Mouse (Mus musculus) kidney, postnatal 0 days (tissue): ENCODE measurements around the gene Vmn1r192. TPM values are rescaled to one million over a fixed set of nuclear protein-coding genes. Genes with fewer than 3 reads are reported as not detected.
"Not testable (repeated sequence)": the region's sequence is repeated elsewhere in the genome, so short reads cannot be mapped to it uniquely, and the experiment has no call there.

Experiments
- ATAC-seq: fragments of 200-750 bp; cut with Nextera tagmentation; replicated peaks from 2 replicates; pipeline ENCODE4 v1.8.0; 2017; ENCODE audit warnings: low read depth, moderate number of reproducible peaks, moderate TSS enrichment, moderate library complexity; ENCODE audit not compliant: low FRiP score
- DNase-seq: peaks from one replicate; pipeline ENCODE4 v3.0.0-alpha.2; 2016; ENCODE audit warnings: low spot score
- H3K27ac ChIP-seq: fragments of 300-500 bp; sonication (generic); 2 replicates; pipeline ENCODE4 v1.5.1; 2014; ENCODE audit warnings: mild to moderate bottlenecking
- H3K27me3 ChIP-seq: fragments of 300-500 bp; sonication (generic); 2 replicates; pipeline ENCODE4 v1.6.1; 2014; ENCODE audit warnings: low read length, mixed read lengths; ENCODE audit not compliant: insufficient read depth
- H3K36me3 ChIP-seq: fragments of 300-500 bp; sonication (generic); 2 replicates; pipeline ENCODE4 v1.6.1; 2014; ENCODE audit warnings: low read length, mixed read lengths; ENCODE audit not compliant: insufficient read depth
- H3K4me1 ChIP-seq: fragments of 300-500 bp; sonication (generic); replicated peaks from 2 replicates; pipeline ENCODE4 v1.6.1; 2014; ENCODE audit warnings: antibody characterized with exemption, low read length, mixed read lengths; ENCODE audit not compliant: insufficient read depth
- H3K4me2 ChIP-seq: fragments of 300-500 bp; sonication (generic); 2 replicates; pipeline ENCODE4 v1.6.1; 2014; ENCODE audit warnings: mild to moderate bottlenecking, low read length, moderate library complexity, mixed read lengths
- H3K4me3 ChIP-seq: fragments of 300-500 bp; sonication (generic); replicated peaks from 2 replicates; pipeline ENCODE4 v1.5.1; 2014; ENCODE audit warnings: low read depth, low read length
- H3K9ac ChIP-seq: fragments of 300-500 bp; sonication (generic); 2 replicates; pipeline ENCODE4 v1.6.1; 2014; ENCODE audit warnings: low read depth, low read length
- H3K9me3 ChIP-seq: fragments of 300-500 bp; sonication (generic); replicated peaks from 2 replicates; pipeline ENCODE4 v1.6.1; 2016; ENCODE audit warnings: low read length, inconsistent platforms, mixed read lengths
- CTCF ChIP-seq: IDR thresholded peaks from 2 replicates; pipeline ENCODE4 v1.5.1; 2016; ENCODE audit warnings: antibody characterized with exemption, low read depth, mild to moderate bottlenecking, moderate library complexity
- WGBS: fragments of 180-500 bp; shearing (Covaris S2); extraction: QIAGEN DNeasy Blood & Tissue Kit; methylation state at CpG from one replicate; pipeline ENCODE4 v1.1.7; 2014; 5-methylcytosine and 5-hydroxymethylcytosine counted together
- polyA plus RNA-seq: library from polyadenylated mRNA; unstranded; fragments of >200 nt; fragmentation: Nextera tagmentation; extraction: Ambion mirVana; gene quantifications from 2 replicates; pipeline ENCODE4 v1.2.1, GENCODE M21; 2015

Vmn1r192 gene
- not detected in 2 replicates for polyA plus RNA-seq

DNA sequence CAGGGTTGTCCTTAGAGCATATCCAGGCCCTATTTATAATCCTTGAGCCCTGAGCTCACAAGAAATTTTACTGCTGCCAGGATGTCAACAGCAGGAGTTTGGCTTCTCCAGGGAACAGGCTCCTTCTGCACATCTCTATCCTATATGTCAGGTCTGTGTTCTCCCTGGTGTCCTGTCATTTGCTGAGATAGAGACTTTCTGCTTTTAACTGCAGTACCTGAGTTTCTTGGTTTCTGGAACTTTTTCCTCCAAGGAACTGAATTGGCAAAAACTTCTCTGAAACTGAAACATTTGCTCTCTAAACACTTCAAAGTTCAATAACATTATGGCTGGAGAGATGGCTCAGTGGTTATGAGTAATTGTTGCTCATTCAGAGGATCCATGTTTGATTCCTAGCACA lies at the start of gene Vmn1r192:
Vmn1r192 (minus strand) TSS at position 101 of the 400 bp plus-strand sequence.
- Histone ChIP-seq H3K4me3 (no peak within 1 kb of the TSS), H3K36me3 (no peaks in the 10 kb centered on the region), H3K27me3 (no peaks in the 10 kb centered on the region), H3K9me3 (no peaks in the 10 kb centered on the region), H3K4me1 (no peaks in the 10 kb centered on the region), H3K27ac (no peak within 1 kb of the TSS), H3K4me2 (no peak within 1 kb of the TSS), H3K9ac (no peak within 1 kb of the TSS)
- ATAC-seq (no peak), DNase-seq (no peak)
- no peak for TF ChIP-seq CTCF

GRCm38 (mm10) chr13:22223060-22223459 lies 32.1 kb upstream of the Vmn1r192 start, which contains the start of gene Vmn1r193:
Vmn1r193 (minus strand) TSS chr13:22223160.
- 86% methylated on average over 1 of the region's 1 CpGs for WGBS

DNA sequence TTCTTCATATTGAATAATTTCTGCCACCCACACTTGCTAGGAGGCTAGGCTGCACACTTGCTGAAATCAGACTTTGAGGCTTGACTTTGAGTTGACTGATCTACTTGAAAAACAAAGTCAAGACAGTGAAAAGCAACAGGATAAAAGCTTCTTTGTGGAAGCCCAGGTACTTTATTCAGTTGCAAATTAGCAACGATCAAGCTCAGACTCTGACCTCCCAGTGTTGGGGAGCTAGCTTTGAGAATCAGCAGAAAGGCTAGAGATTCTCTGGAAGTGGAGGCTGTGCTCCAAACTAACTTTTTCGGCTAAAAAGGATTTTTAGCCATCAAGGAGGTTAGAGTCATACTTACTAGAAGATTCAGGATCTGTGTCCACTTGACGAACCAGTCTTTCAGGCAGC lies 1.8 kb upstream of the Vmn1r192 start:
- not testable (repeated sequence) for H3K36me3 ChIP-seq, H3K4me2 ChIP-seq, H3K27ac ChIP-seq, ATAC-seq, H3K9me3 ChIP-seq, H3K27me3 ChIP-seq, H3K4me3 ChIP-seq, H3K9ac ChIP-seq, H3K4me1 ChIP-seq, DNase-seq
- 79% methylated on average over 3 of the region's 3 CpGs for WGBS

More at GRCm38 (mm10) chr13:22223060-22223459, 32.1 kb upstream of the Vmn1r192 start, which contains the start of gene Vmn1r193:
- not testable (repeated sequence) for H3K9me3 ChIP-seq, DNase-seq, ATAC-seq, H3K9ac ChIP-seq, H3K4me2 ChIP-seq, H3K27ac ChIP-seq, H3K4me3 ChIP-seq, H3K36me3 ChIP-seq, H3K4me1 ChIP-seq, H3K27me3 ChIP-seq

DNA sequence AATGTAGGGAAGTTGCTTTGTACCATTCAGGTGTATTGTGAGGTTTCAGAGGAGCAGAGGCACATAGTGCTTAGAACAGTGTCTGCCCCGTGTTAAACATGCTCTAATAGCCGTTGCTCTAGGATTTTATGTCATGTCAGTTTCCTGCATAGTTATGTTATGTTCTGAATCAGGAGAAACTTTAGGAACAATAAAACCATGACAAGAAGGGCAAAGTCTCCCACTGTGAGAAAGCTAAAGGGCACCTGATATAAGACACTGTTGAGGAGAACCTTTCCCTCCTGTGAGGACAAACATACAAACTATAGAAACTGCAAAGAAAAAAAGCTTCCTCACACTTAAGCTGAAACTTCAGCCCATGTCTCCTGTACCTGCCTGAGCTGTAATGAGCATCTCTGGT lies 556 bp downstream of the Vmn1r192 start:
- H3K36me3 ChIP-seq = no peaks in the 10 kb centered on the region
- H3K9ac ChIP-seq = no peak overlapping the region
- 65% methylated on average over 2 of the region's 2 CpGs for WGBS
- DNase-seq (no peak), ATAC-seq (no peak)
- no peaks in the 10 kb centered on the region for H3K4me1 ChIP-seq
- no peaks in the 10 kb centered on the region for H3K27me3 ChIP-seq
- H3K9me3 ChIP-seq = no peaks in the 10 kb centered on the region
- TF ChIP-seq CTCF = no peak
- H3K27ac ChIP-seq = no peak overlapping the region
- no peak overlapping the region for H3K4me2 ChIP-seq
- H3K4me3 ChIP-seq = no peak overlapping the region

DNA sequence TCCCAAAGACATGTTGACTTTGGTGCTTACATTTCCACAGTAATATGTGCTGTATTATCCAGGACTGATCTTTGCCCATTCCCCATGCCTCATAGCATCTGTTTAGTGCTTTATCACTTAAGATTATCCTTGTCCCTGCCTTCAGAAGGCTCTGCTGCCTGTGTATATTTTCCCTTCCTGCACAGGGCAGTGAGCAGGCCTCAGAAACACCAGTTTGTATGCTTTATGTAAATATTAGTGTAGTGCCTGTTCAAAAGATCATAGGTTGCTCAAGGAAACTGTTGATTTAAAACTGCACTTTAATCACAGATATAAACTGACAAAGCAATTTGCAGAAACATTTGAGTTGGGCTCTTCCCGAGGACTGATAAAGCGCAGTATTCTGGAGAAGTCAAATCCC lies 1.6 kb downstream of the Vmn1r192 start:
- H3K27me3 ChIP-seq = no peaks in the 10 kb centered on the region
- no peak overlapping the region for H3K27ac ChIP-seq
- no peak for DNase-seq
- no peak overlapping the region for H3K4me2 ChIP-seq
- no peak for TF ChIP-seq CTCF
- WGBS = 87% methylated on average over 2 of the region's 2 CpGs
- H3K4me1 ChIP-seq = no peaks in the 10 kb centered on the region
- H3K9me3 ChIP-seq = no peaks in the 10 kb centered on the region
- H3K9ac ChIP-seq = no peak overlapping the region
- no peak overlapping the region for H3K4me3 ChIP-seq
- ATAC-seq = no peak
- no peaks in the 10 kb centered on the region for H3K36me3 ChIP-seq

DNA sequence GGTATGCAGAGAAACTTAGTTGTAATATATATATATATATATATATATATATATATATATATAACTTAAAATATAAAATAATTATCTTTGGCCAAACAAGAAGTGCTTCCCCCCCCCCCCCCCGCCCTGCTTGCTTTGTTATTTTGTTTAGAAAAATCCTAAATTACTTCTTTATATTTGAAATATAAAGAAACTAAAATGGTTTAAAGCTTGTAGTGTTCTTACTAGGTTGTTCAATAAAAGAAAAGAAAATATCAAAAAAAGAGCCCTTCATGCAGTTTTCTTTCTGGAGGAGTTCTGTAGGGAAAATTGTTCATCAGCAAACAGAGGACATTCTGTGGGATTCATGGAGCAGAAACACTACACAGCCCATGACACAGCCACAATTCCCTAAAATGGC lies 7.1 kb downstream of the Vmn1r192 start, which contains the start of gene Vmn1r191:
Vmn1r191 (minus strand) TSS at position 101 of the 400 bp plus-strand sequence.
- WGBS = 82% methylated on average over 1 of the region's 1 CpGs
- no peak for DNase-seq
- no peak within 1 kb of the TSS for H3K27ac ChIP-seq
- no peak within 1 kb of the TSS for H3K4me3 ChIP-seq
- H3K4me2 ChIP-seq = no peak within 1 kb of the TSS
- no peaks in the 10 kb centered on the region for H3K36me3 ChIP-seq
- no peak for TF ChIP-seq CTCF
- H3K9ac ChIP-seq = no peak within 1 kb of the TSS
- H3K27me3 ChIP-seq = no peaks in the 10 kb centered on the region
- no peaks in the 10 kb centered on the region for H3K9me3 ChIP-seq
- no peak for ATAC-seq
- H3K4me1 ChIP-seq = no peaks in the 10 kb centered on the region

DNA sequence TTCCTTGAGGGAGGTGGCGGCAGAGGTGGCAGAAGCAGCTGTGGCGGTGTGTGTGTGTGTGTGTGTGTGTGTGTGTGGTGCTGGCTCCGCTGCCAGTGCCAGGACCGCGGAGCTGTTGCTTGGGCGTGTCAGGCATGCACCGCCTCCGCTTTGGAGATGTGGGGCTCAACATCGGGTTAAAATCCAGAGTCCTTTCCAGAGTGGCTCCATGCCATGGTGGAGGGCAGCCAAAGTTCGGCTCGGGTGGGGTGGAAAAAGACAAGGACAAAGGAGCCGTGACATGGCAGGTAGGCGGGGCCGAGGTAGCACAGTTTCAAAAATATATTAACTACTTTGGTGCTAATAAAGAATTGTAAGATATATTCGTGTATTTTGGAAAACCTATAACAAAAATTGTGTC lies 22.5 kb downstream of the Vmn1r192 start:
- H3K4me3 ChIP-seq = no peak overlapping the region
- H3K36me3 ChIP-seq = no peaks in the 10 kb centered on the region
- H3K9me3 ChIP-seq = no peaks in the 10 kb centered on the region
- no peak overlapping the region for H3K27ac ChIP-seq
- H3K4me1 ChIP-seq = no peaks in the 10 kb centered on the region
- ATAC-seq = no peak
- no peak for DNase-seq
- H3K9ac ChIP-seq = no peak overlapping the region
- 91% methylated on average over 15 of the region's 15 CpGs for WGBS
- H3K4me2 ChIP-seq = no peak overlapping the region
- H3K27me3 ChIP-seq = no peaks in the 10 kb centered on the region
- no peak for TF ChIP-seq CTCF

- H3K4me1 ChIP-seq, ATAC-seq, H3K27me3 ChIP-seq, H3K9ac ChIP-seq, H3K4me2 ChIP-seq, DNase-seq, H3K36me3 ChIP-seq, H3K9me3 ChIP-seq, H3K4me3 ChIP-seq, H3K27ac ChIP-seq: not testable (repeated sequence)
- 68% methylated on average over 5 of the region's 5 CpGs for WGBS
These were observed 54.2 kb downstream of the Vmn1r192 start for GRCm38 (mm10) chr13:22136495-22137293.
